Mouse (Mus musculus): ENCODE measurements at regions not wholly inside any gene's neighbourhood (a gene's known extent, or its start where the extent isn't known, plus 50 kb on each side); places are given as distances from the start of the nearest gene placed in this dataset.

DNA sequence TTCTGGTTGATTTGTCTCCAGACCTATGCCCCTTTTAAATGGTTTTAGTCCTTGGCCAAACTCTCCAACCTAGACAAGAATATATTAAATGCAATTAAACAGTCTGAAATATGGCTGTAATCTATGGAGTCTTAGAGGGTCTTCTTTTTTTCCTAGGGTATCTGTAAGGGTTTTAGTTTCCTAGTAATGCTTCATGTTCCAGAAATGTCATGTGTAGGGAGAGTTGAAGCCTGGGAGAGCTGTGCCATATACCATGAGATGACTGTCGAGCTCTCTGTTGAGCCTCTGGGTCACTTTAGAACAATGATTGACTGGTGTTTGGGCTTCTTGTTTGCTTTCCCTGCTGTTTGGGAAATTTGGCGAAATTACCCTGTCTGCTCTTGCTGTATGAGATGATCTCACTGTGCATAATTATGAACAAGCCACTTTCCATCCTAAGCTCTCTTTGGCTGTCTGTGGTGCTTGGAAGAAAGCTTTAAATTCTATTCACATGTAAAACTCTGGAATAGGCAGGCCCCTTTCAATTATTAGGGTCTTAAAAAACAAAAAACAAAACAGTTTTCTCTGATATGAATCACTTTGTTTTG lies 74.9 kb upstream of the Pld5 start:
- intact Hi-C loops (cut with DNase I) = no loop called here
- no peak for DNase-seq (ENCODE audit: extremely low spot score in 1 of 2, low spot score in 2 of 2)

GRCm38 (mm10) chr1:176348129-176348528 lies 73.0 kb upstream of the Pld5 start:
- intact Hi-C loops (cut with DNase I) = no loop called here
- no peak for DNase-seq (ENCODE audit: extremely low spot score in 1 of 2, low spot score in 2 of 2)

DNA sequence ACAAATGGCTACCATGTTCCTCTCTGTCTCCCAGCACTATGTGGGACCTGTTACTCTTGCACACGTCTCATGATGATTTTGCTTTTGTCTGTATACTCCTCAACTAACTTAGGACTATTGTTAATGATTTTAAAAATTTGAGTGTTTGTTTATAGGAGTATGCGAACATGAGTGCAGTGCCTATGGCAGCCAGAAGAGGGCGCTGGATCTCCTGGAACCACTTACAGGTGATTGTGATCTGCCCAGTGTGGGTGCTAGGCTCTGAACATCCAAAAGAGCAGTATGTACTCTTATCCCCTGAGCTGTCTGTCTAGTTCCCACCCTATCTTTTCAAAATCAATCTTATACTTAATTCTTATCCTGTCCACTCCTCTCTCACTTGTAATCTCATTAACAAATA lies 56.2 kb upstream of the Pld5 start:
- no peak for DNase-seq (ENCODE audit: extremely low spot score in 1 of 2, low spot score in 2 of 2)
- intact Hi-C loops (cut with DNase I) = no loop called here

Measured in left cerebral cortex, postnatal 10 days (tissue).